Mouse (Mus musculus): ENCODE data around the gene Ccdc181. TPM values are rescaled to one million over a fixed set of nuclear protein-coding genes. Genes with fewer than 3 reads are reported as not detected.
"Not testable (repeated sequence)": the region's sequence is repeated elsewhere in the genome, so short reads cannot be mapped to it uniquely, and the experiment has no call there.

The Ccdc181 gene
- 8.7 and 9.6 TPM in 2 replicates for polyA plus RNA-seq (2014; fragmentation: Nextera tagmentation; extraction: Ambion mirVana)

DNA sequence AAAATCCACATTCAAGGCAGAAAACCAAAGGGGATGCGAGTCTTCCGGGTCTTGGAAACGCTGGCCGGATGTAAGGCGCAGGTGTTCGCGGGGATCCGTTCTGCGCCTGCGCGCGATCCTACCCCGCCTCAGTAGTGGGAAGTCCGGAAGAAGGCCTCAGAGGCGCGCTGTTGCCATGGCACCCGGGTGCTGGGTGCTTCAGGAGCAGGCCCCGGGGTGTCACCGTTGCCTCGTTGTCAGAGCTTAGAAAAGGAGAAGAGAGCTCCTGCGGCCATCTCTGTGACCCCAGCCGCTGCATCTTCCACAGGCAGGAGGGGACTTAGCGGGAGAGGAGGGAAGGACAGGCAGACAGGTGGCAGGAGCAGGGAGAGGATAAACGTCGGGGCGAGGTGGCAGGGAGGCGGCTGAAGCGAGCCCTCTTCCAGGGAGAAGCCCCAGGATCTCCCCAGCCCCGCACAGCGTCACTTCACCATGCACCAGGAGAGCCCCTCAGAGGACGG is at the start of gene Ccdc181:
Gene Ccdc181, plus strand, starts transcription at position 131 of the 500 bp plus-strand sequence.
- Histone ChIP-seq H3K4me2 (ENCODE audit: low read depth, low read length) (peak within 1 kb of the TSS; percentile 48), H3K27ac (replicated peaks; ENCODE audit: low read depth, low read length) (no peak within 1 kb of the TSS), H3K36me3 (replicated peaks; ENCODE audit: control insufficient read depth, insufficient read depth, low read depth, low read length) (no peaks in the 10 kb centered on the region), H3K4me1 (ENCODE audit: control insufficient read depth, insufficient read depth, low read length) (no peaks in the 10 kb centered on the region), H3K27me3 (ENCODE audit: control insufficient read depth, insufficient read depth, low read length) (no peaks in the 10 kb centered on the region), H3K9ac (replicated peaks; ENCODE audit: low read length) (peak within 1 kb of the TSS; percentile 18), H3K4me3 (ENCODE audit: low read depth, low read length) (peak within 1 kb of the TSS; percentile 51), H3K9me3 (replicated peaks; ENCODE audit: control insufficient read depth, low read length) (no peaks in the 10 kb centered on the region)
- WGBS: under 1% methylated on average over 31 of the region's 31 CpGs
- DNase-seq (ENCODE audit: low spot score): peak; percentile 92
- ATAC-seq (replicated peaks; ENCODE audit: insufficient number of reproducible peaks, low FRiP score, low TSS enrichment, low read depth): peak; percentile 98

GRCm38 (mm10) chr1:164231937-164232570 is 43.3 kb upstream of the Ccdc181 start:
- WGBS: 87% methylated on average over 2 of the region's 4 CpGs

DNA sequence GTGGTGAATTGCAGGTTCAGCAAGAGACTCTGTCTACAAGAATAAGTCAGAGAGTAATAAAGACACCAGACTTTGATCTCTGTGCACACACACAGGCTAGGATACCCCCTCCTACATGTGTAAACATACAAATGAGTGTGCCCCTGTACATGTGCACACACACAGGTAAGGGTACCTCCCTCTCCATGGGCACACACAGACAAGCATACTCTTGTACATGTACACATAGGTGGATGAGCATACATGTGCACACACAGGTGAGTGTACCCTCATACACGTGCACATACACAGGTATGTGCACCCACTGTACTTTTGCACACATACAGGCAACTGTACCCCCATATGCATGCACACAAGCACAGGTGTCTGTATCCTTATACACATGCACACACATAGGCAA is 41.9 kb upstream of the Ccdc181 start:
- Histone ChIP-seq H3K27ac (replicated peaks; ENCODE audit: low read depth, low read length) (no peak overlapping the region), H3K27me3 (ENCODE audit: control insufficient read depth, insufficient read depth, low read length) (no peaks in the 10 kb centered on the region), H3K36me3 (replicated peaks; ENCODE audit: control insufficient read depth, insufficient read depth, low read depth, low read length) (no peaks in the 10 kb centered on the region), H3K9me3 (replicated peaks; ENCODE audit: control insufficient read depth, low read length) (no peaks in the 10 kb centered on the region), H3K4me2 (ENCODE audit: low read depth, low read length) (no peak overlapping the region), H3K4me3 (ENCODE audit: low read depth, low read length) (no peak overlapping the region), H3K9ac (replicated peaks; ENCODE audit: low read length) (no peak overlapping the region), H3K4me1 (ENCODE audit: control insufficient read depth, insufficient read depth, low read length) (no peaks in the 10 kb centered on the region)
- 80% methylated on average over 1 of the region's 1 CpGs for WGBS
- no peak for DNase-seq (ENCODE audit: low spot score)
- no peak for ATAC-seq (replicated peaks; ENCODE audit: insufficient number of reproducible peaks, low FRiP score, low TSS enrichment, low read depth)

More at GRCm38 (mm10) chr1:164231937-164232570, 43.3 kb upstream of the Ccdc181 start:
- not testable (repeated sequence) for H3K9ac ChIP-seq (replicated peaks; ENCODE audit: low read length); H3K36me3 ChIP-seq (replicated peaks; ENCODE audit: control insufficient read depth, insufficient read depth, low read depth, low read length); H3K4me2 ChIP-seq (ENCODE audit: low read depth, low read length); H3K4me3 ChIP-seq (ENCODE audit: low read depth, low read length); H3K4me1 ChIP-seq (ENCODE audit: control insufficient read depth, insufficient read depth, low read length); H3K27ac ChIP-seq (replicated peaks; ENCODE audit: low read depth, low read length); ATAC-seq (replicated peaks; ENCODE audit: insufficient number of reproducible peaks, low FRiP score, low TSS enrichment, low read depth); H3K27me3 ChIP-seq (ENCODE audit: control insufficient read depth, insufficient read depth, low read length); DNase-seq (ENCODE audit: low spot score); H3K9me3 ChIP-seq (replicated peaks; ENCODE audit: control insufficient read depth, low read length)

GRCm38 (mm10) chr1:164235078-164235477 is 40.3 kb upstream of the Ccdc181 start:
- ATAC-seq (replicated peaks; ENCODE audit: insufficient number of reproducible peaks, low FRiP score, low TSS enrichment, low read depth): no peak
- H3K4me3 ChIP-seq (ENCODE audit: low read depth, low read length): no peak overlapping the region
- no peak for DNase-seq (ENCODE audit: low spot score)
- H3K9ac ChIP-seq (replicated peaks; ENCODE audit: low read length): no peak overlapping the region
- H3K27ac ChIP-seq (replicated peaks; ENCODE audit: low read depth, low read length): no peak overlapping the region
- H3K4me1 ChIP-seq (ENCODE audit: control insufficient read depth, insufficient read depth, low read length): no peaks in the 10 kb centered on the region
- H3K9me3 ChIP-seq (replicated peaks; ENCODE audit: control insufficient read depth, low read length): no peaks in the 10 kb centered on the region
- H3K36me3 ChIP-seq (replicated peaks; ENCODE audit: control insufficient read depth, insufficient read depth, low read depth, low read length): no peaks in the 10 kb centered on the region
- 59% methylated on average over 7 of the region's 7 CpGs for WGBS
- no peaks in the 10 kb centered on the region for H3K27me3 ChIP-seq (ENCODE audit: control insufficient read depth, insufficient read depth, low read length)
- H3K4me2 ChIP-seq (ENCODE audit: low read depth, low read length): no peak overlapping the region

DNA sequence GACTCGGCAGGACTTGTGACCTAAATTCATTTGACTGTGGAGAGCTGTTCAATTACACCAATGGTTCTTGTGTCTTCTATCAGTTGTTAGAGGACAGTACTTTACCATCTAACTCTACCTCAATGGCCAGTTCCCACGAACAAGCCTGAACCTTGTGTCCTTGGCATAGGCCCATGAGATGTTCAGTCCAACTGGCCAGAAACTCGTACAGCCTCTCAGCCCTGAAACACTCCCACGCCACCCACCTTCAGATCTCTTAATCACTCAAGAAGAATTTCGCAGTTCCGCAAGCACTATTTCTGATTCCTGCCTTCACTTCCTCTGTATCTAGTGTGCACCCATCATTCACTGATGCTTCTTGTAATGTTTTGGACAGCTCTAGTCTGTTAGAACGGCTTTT is 39.3 kb upstream of the Ccdc181 start:
- DNase-seq (ENCODE audit: low spot score) (no peak), ATAC-seq (replicated peaks; ENCODE audit: insufficient number of reproducible peaks, low FRiP score, low TSS enrichment, low read depth) (no peak)
- Histone ChIP-seq H3K4me1 (ENCODE audit: control insufficient read depth, insufficient read depth, low read length) (no peaks in the 10 kb centered on the region), H3K36me3 (replicated peaks; ENCODE audit: control insufficient read depth, insufficient read depth, low read depth, low read length) (no peaks in the 10 kb centered on the region), H3K9ac (replicated peaks; ENCODE audit: low read length) (no peak overlapping the region), H3K4me2 (ENCODE audit: low read depth, low read length) (no peak overlapping the region), H3K27ac (replicated peaks; ENCODE audit: low read depth, low read length) (no peak overlapping the region), H3K9me3 (replicated peaks; ENCODE audit: control insufficient read depth, low read length) (no peaks in the 10 kb centered on the region), H3K4me3 (ENCODE audit: low read depth, low read length) (no peak overlapping the region), H3K27me3 (ENCODE audit: control insufficient read depth, insufficient read depth, low read length) (no peaks in the 10 kb centered on the region)
- WGBS: 65% methylated on average over 7 of the region's 7 CpGs

GRCm38 (mm10) chr1:164241494-164241893 is 33.9 kb upstream of the Ccdc181 start:
- H3K9me3 ChIP-seq (replicated peaks; ENCODE audit: control insufficient read depth, low read length): no peaks in the 10 kb centered on the region
- DNase-seq (ENCODE audit: low spot score) (no peak), ATAC-seq (replicated peaks; ENCODE audit: insufficient number of reproducible peaks, low FRiP score, low TSS enrichment, low read depth) (no peak)
- H3K9ac ChIP-seq (replicated peaks; ENCODE audit: low read length): no peak overlapping the region
- H3K4me3 ChIP-seq (ENCODE audit: low read depth, low read length): no peak overlapping the region
- H3K27me3 ChIP-seq (ENCODE audit: control insufficient read depth, insufficient read depth, low read length): no peaks in the 10 kb centered on the region
- H3K27ac ChIP-seq (replicated peaks; ENCODE audit: low read depth, low read length): no peak overlapping the region
- no peaks in the 10 kb centered on the region for H3K4me1 ChIP-seq (ENCODE audit: control insufficient read depth, insufficient read depth, low read length)
- no peak overlapping the region for H3K4me2 ChIP-seq (ENCODE audit: low read depth, low read length)
- WGBS: 80% methylated on average over 2 of the region's 2 CpGs
- no peaks in the 10 kb centered on the region for H3K36me3 ChIP-seq (replicated peaks; ENCODE audit: control insufficient read depth, insufficient read depth, low read depth, low read length)

GRCm38 (mm10) chr1:164242809-164243208 is 32.6 kb upstream of the Ccdc181 start:
- ATAC-seq (replicated peaks; ENCODE audit: insufficient number of reproducible peaks, low FRiP score, low TSS enrichment, low read depth) (no peak), DNase-seq (ENCODE audit: low spot score) (no peak)
- 60% methylated on average over 8 of the region's 8 CpGs for WGBS
- H3K27me3 ChIP-seq (ENCODE audit: control insufficient read depth, insufficient read depth, low read length): no peaks in the 10 kb centered on the region
- no peak overlapping the region for H3K9ac ChIP-seq (replicated peaks; ENCODE audit: low read length)
- no peak overlapping the region for H3K4me2 ChIP-seq (ENCODE audit: low read depth, low read length)
- no peaks in the 10 kb centered on the region for H3K9me3 ChIP-seq (replicated peaks; ENCODE audit: control insufficient read depth, low read length)
- no peak overlapping the region for H3K27ac ChIP-seq (replicated peaks; ENCODE audit: low read depth, low read length)
- H3K4me3 ChIP-seq (ENCODE audit: low read depth, low read length): no peak overlapping the region
- peaks cover 2% of the 10 kb centered on the region; the same call in 1 of the 2 replicates for H3K4me1 ChIP-seq (ENCODE audit: control insufficient read depth, insufficient read depth, low read length)
- no peaks in the 10 kb centered on the region for H3K36me3 ChIP-seq (replicated peaks; ENCODE audit: control insufficient read depth, insufficient read depth, low read depth, low read length)

DNA sequence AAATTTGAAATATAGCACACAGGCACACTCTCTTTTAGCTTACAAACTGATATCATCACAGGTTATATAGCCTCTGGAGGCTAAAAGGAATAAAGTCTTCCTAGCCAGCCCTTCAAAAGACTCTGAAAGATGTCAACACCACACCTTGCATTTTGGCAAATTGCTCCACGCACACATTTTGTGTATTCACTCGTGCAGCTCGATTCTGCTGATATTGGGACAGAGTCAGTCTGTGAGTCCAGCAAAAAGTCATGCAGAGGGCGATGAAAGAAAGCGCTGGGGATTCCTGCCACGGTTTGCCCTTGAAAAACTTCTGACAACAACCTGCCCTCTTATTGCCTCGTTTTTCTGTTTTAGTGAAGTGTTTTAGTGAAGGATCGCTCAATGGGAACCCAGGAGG is 27.9 kb upstream of the Ccdc181 start:
- DNase-seq (ENCODE audit: low spot score) (no peak), ATAC-seq (replicated peaks; ENCODE audit: insufficient number of reproducible peaks, low FRiP score, low TSS enrichment, low read depth) (no peak)
- Histone ChIP-seq H3K27me3 (ENCODE audit: control insufficient read depth, insufficient read depth, low read length) (no peaks in the 10 kb centered on the region), H3K27ac (replicated peaks; ENCODE audit: low read depth, low read length) (no peak overlapping the region), H3K4me2 (ENCODE audit: low read depth, low read length) (no peak overlapping the region; the same call in 1 of the 2 replicates), H3K9ac (replicated peaks; ENCODE audit: low read length) (peak overlapping the region; percentile 30), H3K4me3 (ENCODE audit: low read depth, low read length) (no peak overlapping the region), H3K36me3 (replicated peaks; ENCODE audit: control insufficient read depth, insufficient read depth, low read depth, low read length) (no peaks in the 10 kb centered on the region), H3K4me1 (ENCODE audit: control insufficient read depth, insufficient read depth, low read length) (peaks cover 2% of the 10 kb centered on the region; the same call in 1 of the 2 replicates), H3K9me3 (replicated peaks; ENCODE audit: control insufficient read depth, low read length) (no peaks in the 10 kb centered on the region)
- 30% methylated on average over 8 of the region's 8 CpGs for WGBS
